Mouse (Mus musculus): Measurements from ENCODE around the gene Atf7ip.

The Atf7ip gene

DNA sequence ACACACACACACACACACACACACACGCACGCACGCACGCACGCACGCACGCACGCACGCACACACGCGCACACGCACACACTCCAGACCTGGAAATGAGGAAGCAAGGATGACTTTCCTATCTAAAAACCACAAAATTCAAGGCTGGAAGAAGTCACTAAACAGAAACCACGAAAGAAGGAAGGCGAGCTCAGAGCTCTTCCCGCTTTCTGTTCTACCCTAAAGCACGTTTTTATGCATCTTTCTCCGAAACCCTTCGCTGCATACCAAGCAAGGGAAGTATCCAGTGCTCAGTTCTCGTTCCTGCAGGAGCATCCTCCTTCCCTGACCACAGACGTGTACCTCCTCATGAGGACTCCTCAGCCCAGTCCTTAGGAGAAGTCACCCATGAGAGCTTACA lies 148.5 kb downstream of the Atf7ip start:
- no peak for DNase-seq

DNA sequence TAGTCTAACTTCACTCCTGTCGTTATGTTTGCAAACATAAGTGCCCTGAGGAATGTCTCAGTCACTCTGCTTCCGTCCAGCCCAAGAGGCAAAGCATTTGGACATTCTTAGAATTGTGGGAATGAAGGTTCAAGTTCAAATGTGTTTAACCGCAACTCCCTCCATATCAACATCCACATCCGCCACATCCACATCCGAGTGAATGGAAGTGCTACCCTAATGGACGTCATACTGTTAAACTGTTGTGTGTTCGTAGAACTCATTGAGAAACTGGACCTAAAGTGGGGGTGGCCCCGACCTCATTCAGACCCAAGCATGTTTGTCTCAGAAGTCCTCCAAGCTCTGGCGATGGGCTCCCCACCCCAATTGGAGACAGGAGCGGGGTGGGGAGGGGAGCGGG lies 149.8 kb downstream of the Atf7ip start:
- DNase-seq = no peak

DNA sequence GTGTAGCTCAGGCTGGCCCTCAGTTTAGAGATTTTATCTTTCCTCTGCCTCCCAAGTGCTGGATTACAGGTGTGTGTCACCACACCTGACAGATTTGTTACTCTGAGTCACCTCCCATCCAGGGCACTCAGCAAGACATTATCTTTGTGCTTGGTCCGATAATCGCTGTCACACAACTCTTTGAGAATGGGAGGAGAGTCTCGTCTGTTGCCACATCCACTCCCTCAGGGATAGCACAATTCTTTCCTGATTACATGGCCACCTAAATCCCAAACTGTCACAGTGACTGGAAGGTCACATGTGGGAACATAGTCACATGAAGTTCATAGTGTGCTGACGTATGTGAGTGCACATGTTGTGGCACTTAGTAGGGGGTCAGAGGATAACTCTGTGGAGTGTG lies 152.3 kb downstream of the Atf7ip start:
- DNase-seq = no peak

DNA sequence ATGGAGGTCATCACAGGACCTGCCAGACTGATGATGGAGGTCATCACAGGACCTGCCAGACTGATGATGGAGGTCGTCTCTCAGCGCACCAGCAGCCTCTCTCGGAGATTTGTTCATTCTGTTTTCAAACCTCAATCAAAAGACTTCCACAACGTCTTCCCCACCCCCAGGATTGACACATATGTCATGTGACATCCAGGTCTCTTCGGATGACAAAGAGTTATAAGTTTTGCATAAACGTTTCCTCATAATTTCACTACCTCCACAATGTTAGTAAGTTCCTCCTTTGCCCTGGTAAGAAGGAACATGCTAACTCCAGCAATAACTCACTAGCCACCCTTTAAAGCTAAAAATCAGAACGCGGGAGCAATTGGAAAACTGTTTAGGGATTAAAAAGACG lies 153.3 kb downstream of the Atf7ip start:
- no peak for DNase-seq
